Mouse (Mus musculus) bone marrow, adult 2 months (tissue): ENCODE measurements around the gene Pik3c2g.

ENCODE experiments used
- CTCF ChIP-seq: fragments of 200-500 bp; IDR thresholded peaks from 2 replicates; pipeline ENCODE4 v1.5.1; 2011; ENCODE audit warnings: low read length, control low read depth; ENCODE audit not compliant: control insufficient read depth, insufficient read depth
- POLR2A ChIP-seq: fragments of 200-500 bp; IDR thresholded peaks from 2 replicates; pipeline ENCODE4 v1.6.1; 2011; ENCODE audit warnings: low read depth, mild to moderate bottlenecking, control low read depth, low read length, borderline replicate concordance; ENCODE audit not compliant: control insufficient read depth

- TF ChIP-seq CTCF = no peak
- TF ChIP-seq POLR2A = no peak
These were observed 148.9 kb downstream of the Pik3c2g start for GRCm38 (mm10) chr6:139735708-139736626.
